Mouse (Mus musculus) heart, embryonic 15.5 days (tissue): Measurements from ENCODE around the gene Olfr815. TPM values are rescaled to one million over a fixed set of nuclear protein-coding genes. Genes with fewer than 3 reads are reported as not detected.
"Not testable (repeated sequence)": the region's sequence is repeated elsewhere in the genome, so short reads cannot be mapped to it uniquely, and the experiment has no call there.

Experiments used
- ATAC-seq: fragments of 200-750 bp; cut with Nextera tagmentation; replicated peaks from 2 replicates; pipeline ENCODE4 v1.8.0; 2017; ENCODE audit warnings: low read depth, moderate TSS enrichment; ENCODE audit not compliant: insufficient number of reproducible peaks, insufficient read depth, low FRiP score
- H3K27ac ChIP-seq: fragments of 300-500 bp; sonication (generic); 2 replicates; pipeline ENCODE4 v1.5.1; 2015; ENCODE audit warnings: mild to moderate bottlenecking, inconsistent platforms
- H3K27me3 ChIP-seq: fragments of 300-500 bp; sonication (generic); 2 replicates; pipeline ENCODE4 v1.6.1; 2015; ENCODE audit warnings: inconsistent platforms
- H3K36me3 ChIP-seq: fragments of 300-500 bp; sonication (generic); 2 replicates; pipeline ENCODE4 v1.6.1; 2015; ENCODE audit warnings: mild to moderate bottlenecking, inconsistent platforms
- H3K4me1 ChIP-seq: fragments of 300-500 bp; sonication (generic); replicated peaks from 2 replicates; pipeline ENCODE4 v1.6.1; 2015; ENCODE audit warnings: inconsistent platforms
- H3K4me2 ChIP-seq: fragments of 300-500 bp; sonication (generic); 2 replicates; pipeline ENCODE4 v1.6.1; 2015; ENCODE audit warnings: inconsistent platforms, mild to moderate bottlenecking, moderate library complexity
- H3K4me3 ChIP-seq: fragments of 300-500 bp; sonication (generic); 2 replicates; pipeline ENCODE4 v1.5.1; 2015; ENCODE audit warnings: mild to moderate bottlenecking, inconsistent platforms
- H3K9ac ChIP-seq: fragments of 300-500 bp; sonication (generic); 2 replicates; pipeline ENCODE4 v1.6.1; 2015; ENCODE audit warnings: mild to moderate bottlenecking, inconsistent platforms
- H3K9me3 ChIP-seq: fragments of 300-500 bp; sonication (generic); replicated peaks from 2 replicates; pipeline ENCODE4 v1.6.1; 2016; ENCODE audit warnings: inconsistent platforms
- WGBS: fragments of 180-500 bp; shearing (Covaris S2); methylation state at CpG from one replicate; pipeline ENCODE4 v1.1.7; 2015; ENCODE audit warnings: mixed read lengths; 5-methylcytosine and 5-hydroxymethylcytosine counted together
- polyA plus RNA-seq: library from polyadenylated mRNA; unstranded; fragments of >200 nt; fragmentation: Nextera tagmentation; extraction: Ambion mirVana; gene quantifications from 2 replicates; pipeline ENCODE4 v1.2.1, GENCODE M21; 2015

The Olfr815 gene
- polyA plus RNA-seq: not detected in 2 replicates

DNA sequence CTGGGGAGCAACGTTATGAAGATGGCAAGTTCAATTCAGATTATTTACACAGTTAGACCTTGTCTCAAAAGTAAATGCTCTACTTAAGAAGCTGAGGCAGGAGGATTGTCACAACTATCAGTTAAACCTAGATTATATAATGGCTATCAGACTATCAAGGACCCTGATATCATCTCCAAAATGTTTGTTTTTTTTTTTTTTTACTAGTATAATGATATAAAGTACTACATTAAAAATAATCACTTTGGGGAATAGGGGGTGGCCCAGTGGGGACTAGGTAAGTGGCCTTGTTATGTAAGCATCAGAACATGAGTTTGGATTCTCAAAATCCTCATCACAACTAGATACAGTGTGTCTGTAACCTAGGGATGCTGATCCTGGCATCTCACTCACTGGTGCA, at the start of gene Olfr815:
Gene Olfr815 (minus strand): TSS at position 101 of the 400 bp plus-strand sequence.
- H3K4me3 ChIP-seq, H3K9ac ChIP-seq, H3K27me3 ChIP-seq, ATAC-seq, H3K4me1 ChIP-seq, H3K9me3 ChIP-seq, H3K36me3 ChIP-seq, H3K27ac ChIP-seq, H3K4me2 ChIP-seq: not testable (repeated sequence)
- 54% methylated on average over 1 of the region's 1 CpGs for WGBS

DNA sequence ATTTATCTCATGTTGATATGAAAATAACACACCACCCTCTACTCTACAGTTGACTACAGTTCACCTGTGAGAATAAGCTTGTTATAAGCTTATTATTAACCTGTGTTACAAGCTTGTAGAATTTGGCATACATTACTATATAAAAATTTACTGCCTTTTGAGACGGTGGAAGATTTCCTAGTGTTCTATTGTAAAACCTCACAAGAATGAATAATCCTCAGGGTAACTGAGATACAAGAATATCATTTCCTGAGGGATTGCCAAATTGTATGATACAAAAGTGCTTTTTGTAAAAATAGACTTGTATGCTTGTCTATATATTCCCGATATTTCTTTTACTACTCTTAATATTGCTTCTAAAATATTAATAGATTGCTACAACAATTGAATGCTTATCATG, 43.3 kb upstream of the Olfr815 start, which contains the start of gene Olfr818:
Gene Olfr818 (minus strand): TSS at position 101 of the 400 bp plus-strand sequence.
- H3K27ac ChIP-seq: no peak within 1 kb of the TSS
- WGBS: 92% methylated on average over 2 of the region's 2 CpGs
- no peaks in the 10 kb centered on the region for H3K9me3 ChIP-seq
- no peaks in the 10 kb centered on the region for H3K27me3 ChIP-seq
- no peaks in the 10 kb centered on the region for H3K36me3 ChIP-seq
- no peak for ATAC-seq
- H3K4me3 ChIP-seq: no peak within 1 kb of the TSS
- no peaks in the 10 kb centered on the region for H3K4me1 ChIP-seq
- no peak within 1 kb of the TSS for H3K4me2 ChIP-seq
- H3K9ac ChIP-seq: no peak within 1 kb of the TSS

DNA sequence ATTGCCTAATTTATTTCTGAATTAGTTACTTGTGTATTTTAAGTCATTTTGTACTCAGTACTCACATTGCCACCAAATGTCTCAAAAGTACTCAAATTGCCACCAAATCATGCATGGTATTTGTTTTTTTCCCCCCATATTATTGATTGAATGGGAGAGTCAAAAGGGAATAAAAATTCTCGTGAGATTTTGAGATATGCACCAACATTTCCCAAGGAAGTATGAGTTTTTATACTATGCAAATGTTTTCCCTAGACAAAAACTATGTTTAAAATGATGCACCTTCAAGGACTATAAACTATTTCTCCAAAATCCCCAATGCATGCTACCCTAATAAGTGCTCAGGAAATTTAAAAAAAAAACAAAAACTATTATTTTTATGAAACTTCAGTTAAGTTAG, 9.8 kb upstream of the Olfr815 start, which contains the start of gene Olfr816:
Gene Olfr816 (minus strand): TSS at position 101 of the 400 bp plus-strand sequence.
- Histone ChIP-seq H3K4me1 (no peaks in the 10 kb centered on the region), H3K27me3 (no peaks in the 10 kb centered on the region), H3K27ac (no peak within 1 kb of the TSS), H3K9me3 (no peaks in the 10 kb centered on the region), H3K36me3 (no peaks in the 10 kb centered on the region), H3K4me3 (no peak within 1 kb of the TSS), H3K9ac (no peak within 1 kb of the TSS), H3K4me2 (no peak within 1 kb of the TSS)
- ATAC-seq: no peak
- 56% methylated on average over 1 of the region's 1 CpGs for WGBS

DNA sequence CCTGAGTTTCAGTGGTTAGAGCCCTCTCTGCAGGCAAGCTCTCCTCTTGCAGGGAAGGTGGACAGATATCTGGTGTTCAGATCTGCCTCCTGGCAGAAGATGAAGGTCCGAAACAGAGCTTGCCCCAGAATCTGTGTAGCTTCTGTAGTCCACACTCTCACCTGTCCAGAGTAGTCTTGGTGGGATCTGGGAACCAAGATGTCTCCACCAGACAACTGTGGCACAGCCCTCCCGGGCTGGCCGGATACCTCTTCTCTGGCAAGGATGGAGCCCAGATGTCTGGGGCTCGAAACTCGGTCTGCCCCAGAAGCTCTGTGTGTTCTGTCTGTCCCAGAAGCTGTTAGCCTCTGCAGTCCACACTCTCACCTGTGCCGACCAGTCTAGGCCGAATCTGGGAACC, 19.7 kb downstream of the Olfr815 start:
- 83% methylated on average over 7 of the region's 7 CpGs for WGBS
- H3K27ac ChIP-seq: no peak overlapping the region
- ATAC-seq: no peak

DNA sequence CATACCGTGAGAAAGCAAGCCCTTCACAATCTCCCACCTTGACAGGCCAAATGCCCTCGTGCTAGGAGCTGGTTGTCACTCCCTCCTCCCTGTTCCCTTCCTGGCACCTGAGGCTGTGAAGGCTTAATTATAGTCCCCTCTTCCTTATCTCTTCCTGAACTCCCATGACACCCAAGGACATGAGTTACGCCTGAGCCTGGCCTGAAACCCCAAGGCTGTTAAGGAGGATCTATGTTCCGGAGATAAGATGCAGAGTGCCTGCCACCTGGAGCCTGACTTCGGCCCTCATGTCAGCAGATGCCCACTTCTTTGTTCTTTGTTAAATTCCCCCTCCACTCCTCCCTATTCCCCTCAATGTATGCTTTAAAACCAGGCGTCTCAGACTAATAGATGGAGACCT, 20.2 kb downstream of the Olfr815 start:
- ATAC-seq, H3K27me3 ChIP-seq, H3K9ac ChIP-seq, H3K4me3 ChIP-seq, H3K4me2 ChIP-seq, H3K27ac ChIP-seq, H3K4me1 ChIP-seq, H3K9me3 ChIP-seq, H3K36me3 ChIP-seq: not testable (repeated sequence)
- WGBS: 61% methylated on average over 6 of the region's 6 CpGs

More for the DNA sequence above, 19.7 kb downstream of the Olfr815 start:
- no peaks in the 10 kb centered on the region for H3K4me1 ChIP-seq
- no peak overlapping the region for H3K4me3 ChIP-seq
- H3K27me3 ChIP-seq: no peaks in the 10 kb centered on the region
- no peak overlapping the region for H3K9ac ChIP-seq
- no peak overlapping the region for H3K4me2 ChIP-seq
- H3K36me3 ChIP-seq: no peaks in the 10 kb centered on the region
- no peaks in the 10 kb centered on the region for H3K9me3 ChIP-seq

DNA sequence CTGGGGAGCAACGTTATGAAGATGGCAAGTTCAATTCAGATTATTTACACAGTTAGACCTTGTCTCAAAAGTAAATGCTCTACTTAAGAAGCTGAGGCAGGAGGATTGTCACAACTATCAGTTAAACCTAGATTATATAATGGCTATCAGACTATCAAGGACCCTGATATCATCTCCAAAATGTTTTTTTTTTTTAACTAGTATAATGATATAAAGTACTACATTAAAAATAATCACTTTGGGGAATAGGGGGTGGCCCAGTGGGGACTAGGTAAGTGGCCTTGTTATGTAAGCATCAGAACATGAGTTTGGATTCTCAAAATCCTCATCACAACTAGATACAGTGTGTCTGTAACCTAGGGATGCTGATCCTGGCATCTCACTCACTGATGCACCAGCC, 25.9 kb downstream of the Olfr815 start, which contains the start of gene Olfr814:
Gene Olfr814 (minus strand): TSS at position 101 of the 400 bp plus-strand sequence.
- not testable (repeated sequence) for H3K4me2 ChIP-seq, H3K27me3 ChIP-seq, H3K4me3 ChIP-seq, H3K27ac ChIP-seq, ATAC-seq, H3K4me1 ChIP-seq, H3K36me3 ChIP-seq, H3K9ac ChIP-seq, H3K9me3 ChIP-seq
- WGBS: 50% methylated on average over 1 of the region's 1 CpGs

DNA sequence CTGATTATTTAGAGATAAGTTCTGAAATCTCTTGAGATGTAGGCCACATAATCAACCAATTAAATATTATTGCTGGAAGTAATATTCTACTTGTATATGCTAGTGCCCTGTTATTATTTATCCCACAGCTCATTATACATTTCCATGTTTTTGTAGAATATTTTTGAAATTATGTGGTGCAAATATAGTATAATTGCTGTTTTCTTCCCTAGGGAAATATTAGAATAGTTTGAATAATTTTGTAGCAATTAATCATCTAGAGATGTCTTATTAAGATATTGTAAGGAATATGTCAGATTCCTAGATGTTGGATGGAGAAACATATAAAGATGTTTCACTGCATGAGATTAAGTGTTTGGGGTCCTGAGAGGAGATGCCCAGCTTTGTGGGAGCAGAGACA, 50.6 kb downstream of the Olfr815 start, which contains the start of gene Olfr813:
Gene Olfr813 (plus strand): TSS at position 301 of the 400 bp plus-strand sequence.
- ATAC-seq: no peak
- no peak within 1 kb of the TSS for H3K4me3 ChIP-seq
- no peak within 1 kb of the TSS for H3K9ac ChIP-seq
- no peak within 1 kb of the TSS for H3K4me2 ChIP-seq
- H3K4me1 ChIP-seq: no peaks in the 10 kb centered on the region
- H3K9me3 ChIP-seq: no peaks in the 10 kb centered on the region
- H3K27me3 ChIP-seq: no peaks in the 10 kb centered on the region
- H3K27ac ChIP-seq: no peak within 1 kb of the TSS
- no peaks in the 10 kb centered on the region for H3K36me3 ChIP-seq

Other genes starting within 250 kb of the Olfr815 start
- not detected in 2 replicates for gene Olfr800, start 248.2 kb downstream of the Olfr815 start, polyA plus RNA-seq
- gene Olfr801, start 232.0 kb downstream of the Olfr815 start, polyA plus RNA-seq: not detected in 2 replicates
- not detected in 2 replicates for gene Olfr802, start 217.7 kb downstream of the Olfr815 start, polyA plus RNA-seq
- not detected in 2 replicates for gene Olfr803, start 211.6 kb downstream of the Olfr815 start, polyA plus RNA-seq
- not detected in 2 replicates for gene Olfr804, start 202.7 kb downstream of the Olfr815 start, polyA plus RNA-seq
- not detected in 2 replicates for gene Olfr805, start 176.5 kb downstream of the Olfr815 start, polyA plus RNA-seq
- not detected in 2 replicates for gene Olfr806, start 163.9 kb downstream of the Olfr815 start, polyA plus RNA-seq
- not detected in 2 replicates for gene Olfr807, start 148.1 kb downstream of the Olfr815 start, polyA plus RNA-seq
- not detected in 2 replicates for gene Olfr808, start 140.4 kb downstream of the Olfr815 start, polyA plus RNA-seq
- gene Olfr809, start 131.2 kb downstream of the Olfr815 start, polyA plus RNA-seq: not detected in 2 replicates
- not detected in 2 replicates for gene Olfr810, start 111.0 kb downstream of the Olfr815 start, polyA plus RNA-seq
- gene Olfr811, start 101.5 kb downstream of the Olfr815 start, polyA plus RNA-seq: not detected in 2 replicates
- gene Olfr812, start 59.8 kb downstream of the Olfr815 start, polyA plus RNA-seq: not detected in 2 replicates
- gene Olfr813, start 50.5 kb downstream of the Olfr815 start, polyA plus RNA-seq: not detected in 2 replicates
- gene Olfr814, start 26.0 kb downstream of the Olfr815 start, polyA plus RNA-seq: not detected in 2 replicates
- not detected in 2 replicates for gene Olfr816, start 9.7 kb upstream of the Olfr815 start, polyA plus RNA-seq
- gene Olfr818, start 43.2 kb upstream of the Olfr815 start, polyA plus RNA-seq: not detected in 2 replicates
- not detected in 2 replicates for gene Olfr819, start 61.4 kb upstream of the Olfr815 start, polyA plus RNA-seq
- gene Olfr247, start 70.3 kb upstream of the Olfr815 start, polyA plus RNA-seq: not detected in 2 replicates
- not detected in 2 replicates for gene Gm10310, start 79.2 kb upstream of the Olfr815 start, polyA plus RNA-seq
- gene Olfr820, start 106.8 kb upstream of the Olfr815 start, polyA plus RNA-seq: not detected in 2 replicates
- gene Olfr821, start 124.5 kb upstream of the Olfr815 start, polyA plus RNA-seq: not detected in 2 replicates
- gene Olfr822, start 165.3 kb upstream of the Olfr815 start, polyA plus RNA-seq: not detected in 2 replicates
- gene Olfr823, start 209.5 kb upstream of the Olfr815 start, polyA plus RNA-seq: not detected in 2 replicates
- gene Olfr824, start 224.1 kb upstream of the Olfr815 start, polyA plus RNA-seq: not detected in 2 replicates